Mouse (Mus musculus): Measurements from ENCODE around the gene Map1lc3b. TPM values are rescaled to one million over a fixed set of nuclear protein-coding genes. Genes with fewer than 3 reads are reported as not detected.
"Not testable (repeated sequence)": the region's sequence is repeated elsewhere in the genome, so short reads cannot be mapped to it uniquely, and the experiment has no call there.

Map1lc3b gene
- polyA plus RNA-seq, 1 experiment: 52.4 TPM

DNA sequence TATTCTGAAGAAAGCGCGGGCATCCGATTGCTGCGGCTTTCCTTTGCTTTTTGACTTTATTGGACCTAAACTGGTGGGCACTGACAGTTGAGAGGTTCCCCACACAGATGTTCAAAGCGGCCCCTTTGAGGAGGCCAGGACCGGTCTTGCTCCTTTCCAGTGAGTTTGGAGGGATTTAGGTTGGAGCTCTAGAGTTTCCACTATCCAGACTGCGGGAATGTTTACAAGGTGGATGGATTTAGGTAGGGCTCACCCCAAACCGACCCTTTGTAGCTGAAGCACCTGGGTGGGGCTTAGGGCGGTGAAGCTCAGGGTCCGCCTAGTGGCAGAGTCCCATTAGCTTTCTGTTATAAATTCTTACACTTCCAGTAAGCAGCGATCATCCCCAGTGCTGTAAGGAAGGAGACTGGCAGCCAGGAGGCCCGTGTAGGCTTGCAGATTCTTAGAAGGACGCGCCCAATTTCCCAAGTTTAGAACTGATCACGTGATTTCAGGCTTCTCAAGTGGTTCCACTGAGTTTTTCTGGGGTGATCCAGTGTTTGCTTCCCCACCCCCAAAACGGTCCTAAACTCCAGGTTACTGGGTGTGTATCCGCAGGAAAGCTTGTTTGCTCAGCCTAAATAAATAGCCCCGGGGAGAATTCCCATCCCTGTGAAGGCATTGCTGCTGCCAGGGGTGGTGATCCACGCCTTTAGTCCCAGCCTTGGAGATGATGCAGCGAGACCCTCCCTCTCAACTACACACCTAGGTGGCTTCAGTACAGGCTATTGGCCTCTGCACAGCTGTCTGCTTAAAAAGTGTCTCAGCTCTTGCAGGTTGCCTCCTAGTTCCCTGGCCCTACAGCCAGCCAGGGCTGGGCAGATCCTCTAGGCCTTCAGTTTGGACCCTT lies 1.3 kb downstream of the Map1lc3b start:
- Histone ChIP-seq H3K4me3 (ENCODE audit: extremely low read depth, insufficient read depth, insufficient read length) (peak overlapping the region; percentile 82), H3K27ac (ENCODE audit: insufficient read depth, low read length) (peak overlapping the region; percentile 83), H3K36me3 (ENCODE audit: control insufficient read depth, insufficient read depth, low read length) (peaks cover 17% of the 10 kb centered on the region), H3K4me1 (ENCODE audit: control insufficient read depth, insufficient read depth, insufficient read length) (peaks cover 9% of the 10 kb centered on the region; the same call in 1 of the 2 replicates), H3K27me3 (ENCODE audit: control insufficient read depth, insufficient read depth, low read length) (no peaks in the 10 kb centered on the region)
- 19% methylated on average over 20 of the region's 20 CpGs for WGBS
- TF ChIP-seq POLR2A (IDR thresholded peaks at IDR 0.05; ENCODE audit: low read depth, low read length) (no peak), CTCF (IDR thresholded peaks at IDR 0.05; ENCODE audit: extremely low read depth, insufficient read depth, insufficient read length, insufficient replicate concordance) (peak; percentile 24; the same call in 1 of the 2 replicates)
- DNase-seq (ENCODE audit: low read depth in 1 of 2, low spot score in 2 of 2): peak in 1 of 2 experiments; percentile 40

DNA sequence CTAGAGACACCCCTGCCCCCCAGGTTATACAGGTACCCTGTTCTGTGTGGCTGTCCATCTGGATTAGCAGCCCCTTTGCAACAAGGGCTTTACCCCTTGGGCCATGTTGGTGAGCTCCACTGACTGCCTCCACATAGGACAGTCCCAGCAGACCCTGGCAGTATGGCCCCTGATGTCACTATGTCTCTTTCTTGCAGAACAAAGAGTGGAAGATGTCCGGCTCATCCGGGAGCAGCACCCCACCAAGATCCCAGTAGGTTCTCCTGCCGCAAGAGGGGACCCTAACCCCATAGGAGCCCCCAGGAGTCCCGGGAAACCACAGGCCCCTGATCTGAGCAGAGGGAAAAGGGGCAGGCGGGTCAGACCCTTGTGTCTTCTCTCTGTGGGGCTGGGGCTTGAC lies 3.1 kb downstream of the Map1lc3b start:
- no peak overlapping the region for H3K27ac ChIP-seq (ENCODE audit: insufficient read depth, low read length)
- no peak overlapping the region for H3K4me3 ChIP-seq (ENCODE audit: extremely low read depth, insufficient read depth, insufficient read length)
- H3K36me3 ChIP-seq (ENCODE audit: control insufficient read depth, insufficient read depth, low read length): peaks cover 23% of the 10 kb centered on the region
- no peaks in the 10 kb centered on the region for H3K27me3 ChIP-seq (ENCODE audit: control insufficient read depth, insufficient read depth, low read length)
- 94% methylated on average over 5 of the region's 5 CpGs for WGBS
- TF ChIP-seq CTCF (IDR thresholded peaks at IDR 0.05; ENCODE audit: extremely low read depth, insufficient read depth, insufficient read length, insufficient replicate concordance): no peak
- no peak for TF ChIP-seq POLR2A (IDR thresholded peaks at IDR 0.05; ENCODE audit: low read depth, low read length)
- peaks cover 9% of the 10 kb centered on the region; the same call in 1 of the 2 replicates for H3K4me1 ChIP-seq (ENCODE audit: control insufficient read depth, insufficient read depth, insufficient read length)
- DNase-seq (ENCODE audit: low read depth in 1 of 2, low spot score in 2 of 2): no peak

DNA sequence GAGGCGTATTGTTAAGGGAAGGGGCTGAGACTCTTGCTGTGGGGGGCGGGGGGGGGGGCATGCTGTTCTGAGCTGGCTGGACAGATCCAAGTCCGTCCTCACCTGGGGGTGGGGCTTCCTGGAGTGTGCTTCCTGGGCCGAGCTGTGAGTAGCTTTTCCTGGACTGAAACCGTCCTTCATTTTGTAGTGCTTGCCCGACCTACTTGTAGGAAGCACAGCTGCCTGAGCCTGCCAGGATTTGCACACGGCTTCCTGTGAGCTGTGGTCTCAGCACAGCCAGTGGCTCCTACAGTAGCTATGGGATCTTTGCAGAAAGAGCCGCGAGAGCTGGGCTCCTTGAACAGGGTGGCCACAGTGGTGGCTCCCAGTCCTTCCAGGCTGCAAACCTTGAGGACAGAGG lies 3.8 kb downstream of the Map1lc3b start:
- Histone ChIP-seq H3K36me3 (ENCODE audit: control insufficient read depth, insufficient read depth, low read length) (peaks cover 23% of the 10 kb centered on the region), H3K27ac (ENCODE audit: insufficient read depth, low read length) (no peak overlapping the region), H3K27me3 (ENCODE audit: control insufficient read depth, insufficient read depth, low read length) (no peaks in the 10 kb centered on the region), H3K4me3 (ENCODE audit: extremely low read depth, insufficient read depth, insufficient read length) (no peak overlapping the region), H3K4me1 (ENCODE audit: control insufficient read depth, insufficient read depth, insufficient read length) (peaks cover 9% of the 10 kb centered on the region; the same call in 1 of the 2 replicates)
- TF ChIP-seq POLR2A (IDR thresholded peaks at IDR 0.05; ENCODE audit: low read depth, low read length): no peak
- no peak for TF ChIP-seq CTCF (IDR thresholded peaks at IDR 0.05; ENCODE audit: extremely low read depth, insufficient read depth, insufficient read length, insufficient replicate concordance)
- WGBS: 85% methylated on average over 9 of the region's 9 CpGs
- no peak for DNase-seq (ENCODE audit: low read depth in 1 of 2, low spot score in 2 of 2)

GRCm38 (mm10) chr8:121597492-121597891 lies 7.3 kb downstream of the Map1lc3b start:
- not testable (repeated sequence) for DNase-seq (ENCODE audit: low read depth in 1 of 2, low spot score in 2 of 2); H3K4me3 ChIP-seq (ENCODE audit: extremely low read depth, insufficient read depth, insufficient read length); H3K27ac ChIP-seq (ENCODE audit: insufficient read depth, low read length); H3K27me3 ChIP-seq (ENCODE audit: control insufficient read depth, insufficient read depth, low read length); H3K4me1 ChIP-seq (ENCODE audit: control insufficient read depth, insufficient read depth, insufficient read length)
- WGBS: 88% methylated on average over 2 of the region's 2 CpGs
- H3K36me3 ChIP-seq (ENCODE audit: control insufficient read depth, insufficient read depth, low read length): peaks cover 25% of the 10 kb centered on the region

GRCm38 (mm10) chr8:121598190-121598589 lies 8.0 kb downstream of the Map1lc3b start:
- 94% methylated on average over 7 of the region's 7 CpGs for WGBS
- Histone ChIP-seq H3K27me3 (ENCODE audit: control insufficient read depth, insufficient read depth, low read length) (no peaks in the 10 kb centered on the region), H3K36me3 (ENCODE audit: control insufficient read depth, insufficient read depth, low read length) (peaks cover 25% of the 10 kb centered on the region), H3K27ac (ENCODE audit: insufficient read depth, low read length) (no peak overlapping the region), H3K4me3 (ENCODE audit: extremely low read depth, insufficient read depth, insufficient read length) (no peak overlapping the region), H3K4me1 (ENCODE audit: control insufficient read depth, insufficient read depth, insufficient read length) (no peaks in the 10 kb centered on the region)
- no peak for DNase-seq (ENCODE audit: low read depth in 1 of 2, low spot score in 2 of 2)
- TF ChIP-seq CTCF (IDR thresholded peaks at IDR 0.05; ENCODE audit: extremely low read depth, insufficient read depth, insufficient read length, insufficient replicate concordance) (no peak), POLR2A (IDR thresholded peaks at IDR 0.05; ENCODE audit: low read depth, low read length) (no peak)

GRCm38 (mm10) chr8:121598892-121599291 lies 8.7 kb downstream of the Map1lc3b start:
- peaks cover 22% of the 10 kb centered on the region for H3K36me3 ChIP-seq (ENCODE audit: control insufficient read depth, insufficient read depth, low read length)
- TF ChIP-seq POLR2A (IDR thresholded peaks at IDR 0.05; ENCODE audit: low read depth, low read length) (no peak), CTCF (IDR thresholded peaks at IDR 0.05; ENCODE audit: extremely low read depth, insufficient read depth, insufficient read length, insufficient replicate concordance) (peak; percentile 89)
- no peak overlapping the region for H3K27ac ChIP-seq (ENCODE audit: insufficient read depth, low read length)
- DNase-seq (ENCODE audit: low read depth in 1 of 2, low spot score in 2 of 2): peak; percentile 54 to 74
- no peaks in the 10 kb centered on the region for H3K4me1 ChIP-seq (ENCODE audit: control insufficient read depth, insufficient read depth, insufficient read length)
- H3K4me3 ChIP-seq (ENCODE audit: extremely low read depth, insufficient read depth, insufficient read length): no peak overlapping the region
- H3K27me3 ChIP-seq (ENCODE audit: control insufficient read depth, insufficient read depth, low read length): no peaks in the 10 kb centered on the region
- WGBS: 22% methylated on average over 7 of the region's 7 CpGs

DNA sequence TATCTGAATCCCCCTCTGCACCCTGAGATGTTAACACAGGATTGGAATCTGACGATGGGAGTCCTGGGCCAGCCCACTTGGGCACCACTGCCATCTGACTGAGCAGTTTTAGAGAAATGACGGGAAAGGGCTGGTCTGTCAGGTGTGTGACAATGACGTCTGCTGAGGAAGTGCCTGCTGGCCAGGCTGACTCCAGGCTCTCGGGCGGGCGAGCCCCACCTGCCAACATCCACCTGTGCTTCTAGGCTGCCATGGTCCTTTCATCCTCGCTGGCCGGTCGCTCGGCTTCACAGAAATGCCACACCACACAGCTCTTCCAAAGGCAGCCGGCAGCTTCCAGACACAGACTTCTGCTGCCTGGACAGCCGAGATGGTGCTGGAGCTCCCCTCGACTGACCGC lies 9.7 kb downstream of the Map1lc3b start:
- no peak overlapping the region for H3K4me3 ChIP-seq (ENCODE audit: extremely low read depth, insufficient read depth, insufficient read length)
- WGBS: 93% methylated on average over 14 of the region's 14 CpGs
- H3K36me3 ChIP-seq (ENCODE audit: control insufficient read depth, insufficient read depth, low read length): peaks cover 13% of the 10 kb centered on the region
- no peaks in the 10 kb centered on the region for H3K4me1 ChIP-seq (ENCODE audit: control insufficient read depth, insufficient read depth, insufficient read length)
- TF ChIP-seq CTCF (IDR thresholded peaks at IDR 0.05; ENCODE audit: extremely low read depth, insufficient read depth, insufficient read length, insufficient replicate concordance) (no peak), POLR2A (IDR thresholded peaks at IDR 0.05; ENCODE audit: low read depth, low read length) (no peak)
- H3K27ac ChIP-seq (ENCODE audit: insufficient read depth, low read length): no peak overlapping the region
- no peaks in the 10 kb centered on the region for H3K27me3 ChIP-seq (ENCODE audit: control insufficient read depth, insufficient read depth, low read length)
- no peak for DNase-seq (ENCODE audit: low read depth in 1 of 2, low spot score in 2 of 2)
